In genomic region chr8:122194396-122194795, GRCm38 (mm10) we compare ENCODE assay signal across 8 mouse cellular contexts.
DNase-seq lines count a peak whose midpoint lies in the region; ATAC-seq and TF ChIP-seq lines count a peak whose summit lies in the region.
"Had no signal": no experiment of that assay in that cellular context is flagged by ENCODE, and none has a peak within 500 bp of the region (broad histone marks: within the 10 kb centered on the region; RNA-seq: fewer than 3 reads in every experiment).

No protein-coding gene starts in this region.

- no peak overlapping the region for H3K9ac ChIP-seq in heart, embryonic 15.5 days
- H3K9ac ChIP-seq in lung, embryonic 15.5 days: no peak overlapping the region
- H3K9ac ChIP-seq: liver, embryonic 13.5 days had no signal

- H3K9me3 ChIP-seq in heart, embryonic 15.5 days (replicated peaks): no peaks in the 10 kb centered on the region
- no peaks in the 10 kb centered on the region for H3K9me3 ChIP-seq in lung, embryonic 15.5 days
- H3K9me3 ChIP-seq: liver, embryonic 13.5 days had no signal

- DNase-seq in lung, adult 18-20 months: peak; percentile 10 to 19
- DNase-seq in lung, adult 2 months: no peak
- peak; percentile 80 for DNase-seq in gastrocnemius, adult 18-20 months (ENCODE audit: low spot score)
- no peak for DNase-seq in frontal cortex, postnatal 25 days (ENCODE audit: low spot score in 2 of 2)
- no peak for DNase-seq in cerebellum, adult 2 months
- DNase-seq: liver, embryonic 13.5 days had no signal

- peak overlapping the region; percentile 11; the same call in 1 of the 2 replicates for H3K27ac ChIP-seq in heart, embryonic 15.5 days
- H3K27ac ChIP-seq in lung, embryonic 15.5 days: 0 out of 2 replicates have a peak overlapping the region, but pooled peaks have one; percentile 18
- no peak overlapping the region for H3K27ac ChIP-seq in cerebellum, adult 2 months (ENCODE audit: insufficient read depth, low read length)
- H3K27ac ChIP-seq: liver, embryonic 13.5 days had no signal

- H3K27me3 ChIP-seq in heart, embryonic 15.5 days: 0 out of 2 replicates have a peak, but pooled peaks cover 3% of the 10 kb centered on the region
- H3K27me3 ChIP-seq in lung, embryonic 15.5 days: no peaks in the 10 kb centered on the region
- H3K27me3 ChIP-seq in cerebellum, adult 2 months (ENCODE audit: control insufficient read depth, insufficient read depth, low read length): no peaks in the 10 kb centered on the region

- no peak overlapping the region for H3K4me2 ChIP-seq in heart, embryonic 15.5 days
- no peak overlapping the region for H3K4me2 ChIP-seq in lung, embryonic 15.5 days
- H3K4me2 ChIP-seq: liver, embryonic 13.5 days had no signal

- H3K36me3 ChIP-seq in heart, embryonic 15.5 days: no peaks in the 10 kb centered on the region
- no peaks in the 10 kb centered on the region for H3K36me3 ChIP-seq in lung, embryonic 15.5 days
- H3K36me3 ChIP-seq: liver, embryonic 13.5 days had no signal

- peak; percentile 32; the same call in 1 of the 2 replicates for ATAC-seq in heart, embryonic 15.5 days (replicated peaks; ENCODE audit: insufficient number of reproducible peaks, insufficient read depth, low FRiP score, low read depth)
- ATAC-seq in lung, embryonic 15.5 days (ENCODE audit: borderline replicate concordance, extremely low read depth, low FRiP score, low TSS enrichment): peak; percentile 40; the same call in 1 of the 2 replicates

- TF ChIP-seq CTCF in lung, adult 2 months (IDR thresholded peaks at IDR 0.05; ENCODE audit: insufficient read depth, low read length): no peak
- TF ChIP-seq CTCF in cerebellum, adult 2 months (IDR thresholded peaks at IDR 0.05; ENCODE audit: borderline replicate concordance, insufficient read depth, low read depth, low read length): no peak

- H3K4me1 ChIP-seq in lung, adult 2 months (ENCODE audit: control insufficient read depth, insufficient read depth, low read length): no peaks in the 10 kb centered on the region
- H3K4me1 ChIP-seq in heart, embryonic 15.5 days (replicated peaks): peaks cover 37% of the 10 kb centered on the region
- H3K4me1 ChIP-seq in lung, embryonic 15.5 days: peaks cover 24% of the 10 kb centered on the region
- peaks cover 14% of the 10 kb centered on the region for H3K4me1 ChIP-seq in cerebellum, adult 2 months (ENCODE audit: control insufficient read depth, insufficient read depth, low read length)

- TF ChIP-seq POLR2A in lung, adult 2 months (IDR thresholded peaks at IDR 0.05; ENCODE audit: borderline replicate concordance, extremely low read depth, low read depth, low read length): no peak
- TF ChIP-seq POLR2A in cerebellum, adult 2 months (IDR thresholded peaks at IDR 0.05; ENCODE audit: borderline replicate concordance, insufficient read depth, low read length): no peak

- 40% methylated on average over 8 of the region's 8 CpGs for WGBS in lung, adult 2 months
- WGBS in heart, embryonic 15.5 days: 54% methylated on average over 8 of the region's 8 CpGs
- whole genome bisulfite sequencing in lung, embryonic 15.5 days: 30% methylated on average over 8 of the region's 8 CpGs
- WGBS in cerebellum, adult 2 months: 47% methylated on average over 8 of the region's 8 CpGs

- no peak overlapping the region for H3K4me3 ChIP-seq in lung, adult 2 months (replicated peaks; ENCODE audit: extremely low read depth, low read depth, low read length)
- no peak overlapping the region for H3K4me3 ChIP-seq in heart, embryonic 15.5 days
- no peak overlapping the region for H3K4me3 ChIP-seq in lung, embryonic 15.5 days
- no peak overlapping the region for H3K4me3 ChIP-seq in cerebellum, adult 2 months (replicated peaks; ENCODE audit: insufficient read depth, low read depth, low read length)
- H3K4me3 ChIP-seq: liver, embryonic 13.5 days had no signal

Comparison
In these comparisons a context has a peak if more than half of its experiments do, and no peak if none do; other contexts are left out.
1. DNase-seq: peak in lung, adult 18-20 months (2 of 2) and gastrocnemius, adult 18-20 months (single experiment); none in lung, adult 2 months (single experiment), frontal cortex, postnatal 25 days (0 of 2) and cerebellum, adult 2 months (0 of 2).